Mouse (Mus musculus): ENCODE data around the gene Asap2. TPM values are rescaled to one million over a fixed set of nuclear protein-coding genes. Genes with fewer than 3 reads are reported as not detected.
"Not testable (repeated sequence)": the region's sequence is repeated elsewhere in the genome, so short reads cannot be mapped to it uniquely, and the experiment has no call there.

Asap2 gene
- 15.9 and 20.4 TPM in 2 replicates for total RNA-seq (2021)
- long read RNA-seq, partial matches to known transcripts, result 4 of 9 reads
- long read RNA-seq, other reads (novel, unspliced or antisense), result 5 of 9 reads

- DNase-seq, result peak; percentile 60
Observed at GRCm38 (mm10) chr12:20990132-20990531, at the start of gene Asap2. Gene Asap2 (plus strand): TSS chr12:20990459.

DNA sequence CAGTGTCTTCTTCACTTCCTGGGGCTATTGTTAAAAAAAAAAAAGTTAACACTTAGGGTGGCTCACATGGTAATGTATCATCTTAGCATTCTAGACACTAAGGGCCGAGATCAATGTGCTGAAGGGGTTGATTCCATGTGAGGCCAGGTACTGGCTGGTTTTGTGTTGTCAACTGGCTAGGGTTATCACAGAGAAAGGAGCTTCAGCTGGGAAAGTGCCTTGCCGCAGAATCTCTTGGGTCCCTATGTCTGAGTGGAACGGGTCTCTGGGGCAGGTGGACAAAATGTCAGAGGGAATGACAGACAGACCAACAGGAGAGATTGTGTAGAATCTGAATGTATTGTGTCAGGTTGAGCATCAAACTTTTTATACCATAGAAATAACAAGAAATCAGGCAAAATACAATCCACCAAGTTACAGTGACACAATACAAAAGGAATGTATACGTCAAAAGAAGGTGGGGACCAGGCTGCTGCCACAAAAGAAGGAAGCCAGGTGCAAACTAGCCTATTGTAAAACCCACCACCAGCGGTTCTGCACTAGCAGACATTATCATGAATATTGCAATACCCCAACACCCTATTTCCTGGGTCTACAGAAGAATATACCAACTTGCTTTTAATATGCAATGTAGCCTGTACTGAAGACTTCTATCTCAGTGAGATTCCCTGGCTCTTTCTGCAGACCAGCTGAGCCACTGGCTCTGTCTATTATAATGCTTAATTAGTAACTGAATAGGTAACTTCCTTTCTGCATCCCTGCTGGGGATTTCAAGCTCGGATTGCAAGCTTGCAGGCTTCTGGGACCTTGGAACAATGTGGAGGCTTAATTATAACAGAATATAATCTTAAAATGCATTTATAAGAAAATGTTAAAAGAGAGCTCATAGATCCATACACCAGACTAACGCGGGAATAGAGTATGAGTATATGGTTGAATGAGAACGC lies 42.9 kb upstream of the Asap2 start:
- not testable (repeated sequence) for DNase-seq

- not testable (repeated sequence) for DNase-seq
Observed at GRCm38 (mm10) chr12:20990579-20990978, 320 bp downstream of the Asap2 start.

DNA sequence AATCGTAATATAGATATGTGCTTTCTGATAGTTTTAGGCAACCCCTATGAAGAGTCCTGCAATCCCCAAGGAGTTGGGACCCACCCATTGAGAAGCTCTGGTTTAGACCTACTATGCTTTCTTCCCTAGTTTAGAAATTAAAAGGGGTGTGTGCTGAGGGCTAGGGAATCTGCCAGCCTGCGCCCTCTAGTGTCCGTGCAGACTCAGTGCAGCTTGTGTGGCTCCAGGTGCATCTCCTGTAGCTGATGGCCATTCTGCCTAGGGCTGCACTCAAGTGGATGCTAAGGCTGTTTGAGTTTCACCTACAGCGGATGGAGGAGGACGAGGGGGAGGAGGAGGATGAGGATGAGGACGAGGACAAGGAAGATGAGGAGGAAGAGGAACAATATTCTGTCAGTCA lies 40.6 kb downstream of the Asap2 start:
- DNase-seq, result not testable (repeated sequence)

DNA sequence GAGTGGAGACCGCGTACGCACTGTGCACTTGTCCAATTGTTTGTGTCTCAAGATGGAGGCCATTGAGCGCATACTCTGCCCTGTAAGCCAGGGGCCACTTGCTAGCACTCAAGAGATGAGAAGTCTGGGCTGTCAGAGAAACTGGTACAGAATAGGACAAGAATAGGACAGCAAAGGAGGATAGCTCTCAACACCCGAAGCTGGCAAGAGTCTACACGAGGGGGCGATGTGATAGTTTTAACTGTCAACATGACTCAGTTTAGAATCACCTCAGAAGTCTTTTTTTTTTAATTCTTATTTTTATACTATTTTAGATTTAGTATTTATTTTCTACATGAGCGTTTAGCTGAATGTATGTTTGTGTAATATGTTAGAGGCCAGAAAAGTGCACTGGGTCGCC lies 56.5 kb downstream of the Asap2 start:
- DNase-seq, result not testable (repeated sequence)

DNA sequence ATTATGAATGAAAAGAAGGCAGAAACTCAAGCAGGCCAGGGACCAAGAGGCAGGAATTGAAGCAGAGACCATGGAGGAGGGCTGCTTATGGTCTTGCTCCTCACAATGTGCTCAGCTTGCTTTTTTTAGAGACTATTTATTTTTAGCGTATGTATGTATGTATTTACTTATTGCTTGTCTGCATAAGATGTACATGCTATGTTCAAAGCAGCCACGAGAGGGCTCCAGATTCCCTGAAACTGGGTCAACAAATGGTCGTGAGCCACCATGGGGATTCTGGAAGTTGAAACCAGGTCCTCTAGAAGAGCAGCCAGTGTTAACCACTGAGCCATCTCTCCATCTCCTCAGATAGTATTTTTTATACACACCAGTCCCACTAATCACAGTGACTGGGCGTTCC lies 85.5 kb downstream of the Asap2 start:
- DNase-seq, result peak; percentile 75

- DNase-seq, result not testable (repeated sequence)
Observed at GRCm38 (mm10) chr12:21090168-21090567, 99.9 kb downstream of the Asap2 start.

DNA sequence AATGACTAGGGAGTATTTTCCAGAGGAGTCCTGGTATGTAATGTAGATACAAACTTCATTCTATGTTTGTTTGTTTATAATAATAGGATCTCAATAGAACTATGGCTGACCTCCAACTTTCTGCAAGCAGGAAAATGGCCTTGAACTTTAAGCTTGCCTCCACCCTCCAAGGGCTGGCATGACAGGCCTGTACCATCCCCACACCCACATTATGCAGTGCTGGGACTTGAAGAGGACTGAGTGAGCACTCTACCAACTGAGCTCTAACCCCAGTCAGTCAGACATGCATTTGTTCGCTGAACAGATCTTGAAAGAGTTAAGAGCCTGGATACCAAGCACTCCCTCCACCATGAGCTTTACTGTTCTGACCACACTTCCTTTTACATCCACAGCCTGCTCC lies 102.2 kb downstream of the Asap2 start:
- not testable (repeated sequence) for DNase-seq

DNA sequence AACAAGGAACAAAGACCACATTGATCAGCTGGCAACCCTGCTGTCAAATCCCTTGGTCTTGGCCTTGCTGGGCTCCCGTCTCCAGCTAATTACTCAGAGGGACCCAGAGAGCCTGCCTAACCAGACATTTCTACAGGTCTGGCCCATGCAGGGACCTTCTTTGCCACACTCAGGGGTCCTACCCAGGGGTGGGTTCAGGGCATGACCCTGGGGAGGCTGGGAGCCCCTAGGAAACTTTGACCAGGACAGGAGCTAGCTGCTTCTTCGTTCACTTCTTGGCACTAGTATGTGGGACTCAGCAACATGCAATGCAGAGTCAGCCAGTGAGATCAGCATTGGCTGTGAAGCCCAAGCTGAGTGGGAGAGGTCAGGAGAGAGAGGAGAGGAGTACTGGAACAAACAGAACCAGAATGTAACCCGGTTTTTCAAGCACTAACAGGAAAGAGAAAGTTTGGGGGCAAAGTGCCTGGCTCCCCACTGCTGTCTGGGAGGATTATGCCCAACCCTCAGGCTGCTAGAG lies 107.6 kb downstream of the Asap2 start:
- DNase-seq, result not testable (repeated sequence)

DNA sequence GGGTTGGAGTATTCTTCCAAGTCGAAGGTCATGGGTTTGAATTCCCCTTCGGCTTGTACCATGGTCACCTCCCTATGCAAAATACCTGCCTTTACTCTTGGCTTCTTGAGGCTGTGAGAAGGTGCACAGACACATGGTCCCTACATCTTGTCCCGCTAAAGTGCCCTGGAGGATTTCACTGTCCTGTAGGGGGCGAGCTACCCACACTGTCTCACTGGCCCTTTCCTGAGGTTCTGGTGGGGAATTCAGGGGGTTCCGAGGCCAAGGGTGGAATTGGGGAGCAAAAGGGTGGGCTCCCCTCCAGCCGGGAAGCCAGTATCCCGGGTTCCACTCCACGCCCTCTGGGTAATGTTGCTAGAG lies 120.8 kb downstream of the Asap2 start:
- DNase-seq, result not testable (repeated sequence)

DNA sequence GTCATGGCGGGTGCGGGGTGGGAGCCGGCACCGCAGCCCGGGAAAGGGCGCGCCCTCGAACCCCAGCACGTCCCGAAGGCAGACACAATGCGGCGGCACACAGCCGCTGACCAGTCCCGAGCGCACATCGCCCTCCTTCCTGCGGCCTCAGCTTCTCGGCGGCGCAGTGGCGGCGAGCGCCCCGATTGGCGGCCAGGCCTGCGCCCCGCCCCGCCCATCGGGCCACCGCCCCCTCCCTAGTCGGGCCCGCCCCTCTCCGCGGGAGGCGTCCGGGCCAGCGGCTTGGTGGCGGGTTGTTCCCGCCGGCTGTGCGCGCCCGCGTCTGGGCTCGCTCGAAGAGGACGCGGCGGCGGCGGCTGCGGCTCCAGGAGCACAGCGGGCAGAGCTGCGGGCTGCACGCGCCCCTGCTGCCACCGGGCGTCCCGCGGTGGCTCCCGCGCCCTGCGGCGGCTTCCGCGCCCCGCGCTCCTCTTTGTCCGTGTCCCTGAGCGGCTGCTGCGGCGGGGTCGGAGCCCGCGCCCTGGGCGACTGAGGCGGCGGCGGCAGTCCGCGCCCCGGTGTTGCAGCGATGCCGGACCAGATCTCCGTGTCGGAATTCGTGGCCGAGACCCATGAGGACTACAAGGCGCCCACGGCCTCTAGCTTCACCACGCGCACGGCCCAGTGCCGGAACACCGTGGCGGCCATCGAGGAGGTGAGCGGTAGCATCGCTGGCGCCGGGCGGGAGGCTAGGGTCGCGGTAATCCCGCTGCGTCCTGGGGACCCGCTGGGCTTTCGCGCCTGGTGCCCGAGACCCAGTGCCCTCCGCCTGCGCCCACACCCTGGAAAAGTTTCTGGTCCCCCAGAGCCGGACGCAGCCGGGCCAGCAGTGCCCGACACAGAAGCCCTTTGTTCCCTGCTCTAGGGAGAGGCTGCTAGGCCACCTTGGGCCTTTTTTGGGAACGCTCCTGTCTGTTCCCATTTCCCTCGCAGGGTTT lies 121.5 kb downstream of the Asap2 start:
- DNase-seq, result peak; percentile 90

GRCm38 (mm10) chr12:21112453-21112857 lies 122.2 kb downstream of the Asap2 start:
- DNase-seq, result peak; percentile 60

DNA sequence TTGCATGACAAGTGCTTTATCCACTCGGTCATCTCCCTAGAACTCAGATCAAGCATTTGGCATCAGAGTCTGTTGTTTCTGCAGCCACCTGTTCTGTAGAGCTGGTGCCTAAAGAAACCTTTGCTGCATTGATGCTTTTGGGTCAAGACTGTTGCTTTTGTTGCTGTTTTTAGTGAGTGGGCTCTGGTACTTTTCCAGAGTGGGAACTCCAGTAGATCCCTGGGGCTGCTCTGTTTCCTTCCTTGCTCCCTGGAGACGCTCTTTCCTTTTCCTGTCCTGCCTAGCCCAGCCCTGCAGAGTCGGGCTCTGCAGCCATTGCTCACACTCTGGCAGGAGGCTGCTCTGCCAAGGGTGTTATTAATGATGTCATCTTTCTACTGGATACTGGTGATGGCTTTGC lies 129.2 kb downstream of the Asap2 start:
- peak; percentile 33 for DNase-seq

- no peak for DNase-seq
Observed at GRCm38 (mm10) chr12:21122818-21123217, 132.6 kb downstream of the Asap2 start.

GRCm38 (mm10) chr12:21123647-21124046 lies 133.4 kb downstream of the Asap2 start:
- DNase-seq, result no peak

DNA sequence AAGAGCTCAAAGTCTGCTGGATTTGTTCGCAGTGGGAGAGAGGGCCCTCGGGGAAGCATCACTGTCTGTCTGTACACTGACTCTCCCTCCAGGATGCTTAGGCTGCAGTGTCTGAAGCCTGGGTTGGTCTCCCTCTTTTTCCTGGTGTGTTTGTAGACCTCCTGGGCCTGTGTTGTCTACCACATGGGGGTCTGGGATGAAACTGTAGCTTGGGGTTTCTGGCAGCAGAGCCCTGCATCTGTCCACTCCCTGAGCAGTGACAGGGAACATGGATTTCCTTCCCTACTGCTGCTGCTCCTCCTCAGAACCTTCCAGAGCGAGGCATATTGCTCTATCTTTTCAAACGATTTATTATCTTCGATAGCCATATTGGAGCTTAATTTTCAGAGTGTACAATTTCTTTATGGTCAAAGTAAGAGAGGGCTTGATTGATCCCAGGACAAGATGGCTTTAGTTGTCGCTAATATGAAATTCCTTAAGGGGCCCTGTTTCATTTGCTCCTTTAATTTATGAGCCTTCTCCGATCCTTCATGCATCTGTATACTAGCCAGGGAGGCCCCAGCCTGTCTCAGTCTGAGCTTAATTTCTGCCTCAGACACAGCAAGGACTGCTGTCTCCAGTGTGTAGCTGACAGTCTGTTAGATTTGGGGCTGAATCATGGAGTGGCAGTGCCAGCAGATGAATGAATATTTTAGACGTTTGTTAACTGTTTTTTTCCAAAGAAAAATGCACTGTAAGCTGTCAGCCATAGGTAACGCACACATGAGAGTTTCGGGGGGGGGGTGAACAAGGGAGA lies 135.6 kb downstream of the Asap2 start:
- no peak for DNase-seq

GRCm38 (mm10) chr12:21126516-21126915 lies 136.3 kb downstream of the Asap2 start:
- no peak for DNase-seq

- no peak for DNase-seq
Observed at GRCm38 (mm10) chr12:21128930-21129869, 138.9 kb downstream of the Asap2 start.

GRCm38 (mm10) chr12:21130274-21130823 lies 140.1 kb downstream of the Asap2 start:
- DNase-seq, result no peak

GRCm38 (mm10) chr12:21132537-21132936 lies 142.3 kb downstream of the Asap2 start:
- no peak for DNase-seq

Data from adrenal gland, postnatal 25 days (tissue).